Mouse (Mus musculus): ENCODE measurements around the gene Myh11. TPM values are rescaled to one million over a fixed set of nuclear protein-coding genes. Genes with fewer than 3 reads are reported as not detected.
"Not testable (repeated sequence)": the region's sequence is repeated elsewhere in the genome, so short reads cannot be mapped to it uniquely, and the experiment has no call there.

Myh11 gene
- polyA plus RNA-seq, 1 experiment from 2014 or later, result 160 TPM

- ATAC-seq, result no peak
- peaks cover 8% of the 10 kb centered on the region; the same call in 1 of the 2 replicates for H3K4me1 ChIP-seq (replicated peaks)
- peak overlapping the region; percentile 70 for H3K27ac ChIP-seq
- H3K36me3 ChIP-seq, result no peaks in the 10 kb centered on the region; the same call in 1 of the 2 replicates
- H3K9me3 ChIP-seq, result no peaks in the 10 kb centered on the region
- H3K27me3 ChIP-seq (replicated peaks), result no peaks in the 10 kb centered on the region
- WGBS, result 7% methylated on average over 7 of the region's 7 CpGs
- H3K9ac ChIP-seq, result peak overlapping the region; percentile 76
- H3K4me3 ChIP-seq (replicated peaks), result peak overlapping the region; percentile 72
- H3K4me2 ChIP-seq (replicated peaks), result peak overlapping the region; percentile 61
Observed at GRCm38 (mm10) chr16:14158536-14158935, 132.6 kb downstream of the Myh11 start.

- Histone ChIP-seq H3K27ac (no peak overlapping the region), H3K4me2 (replicated peaks) (no peak overlapping the region), H3K36me3 (peaks cover 9% of the 10 kb centered on the region), H3K4me3 (replicated peaks) (no peak overlapping the region), H3K27me3 (replicated peaks) (no peaks in the 10 kb centered on the region), H3K9ac (no peak overlapping the region), H3K9me3 (no peaks in the 10 kb centered on the region), H3K4me1 (replicated peaks) (peaks cover 6% of the 10 kb centered on the region; the same call in 1 of the 2 replicates)
- ATAC-seq, result no peak
- WGBS, result 90% methylated on average over 6 of the region's 6 CpGs
Observed at GRCm38 (mm10) chr16:14156312-14156711, 134.9 kb downstream of the Myh11 start.

- not testable (repeated sequence) for ATAC-seq; H3K27ac ChIP-seq; H3K27me3 ChIP-seq (replicated peaks); H3K36me3 ChIP-seq; H3K4me2 ChIP-seq (replicated peaks); H3K9ac ChIP-seq; H3K4me1 ChIP-seq (replicated peaks); H3K9me3 ChIP-seq; H3K4me3 ChIP-seq (replicated peaks)
- 63% methylated on average over 1 of the region's 2 CpGs for WGBS
Observed at GRCm38 (mm10) chr16:14155638-14156037, 135.5 kb downstream of the Myh11 start.

GRCm38 (mm10) chr16:14151718-14152117 lies 139.5 kb downstream of the Myh11 start:
- Histone ChIP-seq H3K4me2 (replicated peaks) (no peak overlapping the region), H3K4me3 (replicated peaks) (no peak overlapping the region), H3K27me3 (replicated peaks) (no peaks in the 10 kb centered on the region), H3K36me3 (peaks cover 16% of the 10 kb centered on the region), H3K9me3 (no peaks in the 10 kb centered on the region), H3K9ac (no peak overlapping the region), H3K4me1 (replicated peaks) (no peaks in the 10 kb centered on the region), H3K27ac (no peak overlapping the region)
- ATAC-seq, result no peak
- 91% methylated on average over 4 of the region's 4 CpGs for WGBS

GRCm38 (mm10) chr16:14147712-14148111 lies 143.5 kb downstream of the Myh11 start:
- no peak overlapping the region for H3K4me3 ChIP-seq (replicated peaks)
- no peak overlapping the region for H3K9ac ChIP-seq
- no peaks in the 10 kb centered on the region for H3K4me1 ChIP-seq (replicated peaks)
- H3K36me3 ChIP-seq, result peaks cover 29% of the 10 kb centered on the region
- H3K4me2 ChIP-seq (replicated peaks), result no peak overlapping the region
- no peak overlapping the region for H3K27ac ChIP-seq
- H3K9me3 ChIP-seq, result no peaks in the 10 kb centered on the region
- ATAC-seq, result no peak
- H3K27me3 ChIP-seq (replicated peaks), result no peaks in the 10 kb centered on the region

MicroRNA genes within 50 kb of the gene (microRNA counts, 519-probe panel; counts per million panel counts)
- 2,741 counts per million, percentile 71 among the panel's probes with 10 or more counts for microRNA mmu-miR-484

Other genes with a start within 250 kb of the Myh11 start
- gene Nde1, start 128.1 kb downstream of the Myh11 start, polyA plus RNA-seq (2015; fragmentation: Nextera tagmentation; extraction: Ambion mirVana), result 68.7 and 70.0 TPM in 2 replicates
- gene Marf1, start 128.0 kb downstream of the Myh11 start, polyA plus RNA-seq (2015; fragmentation: Nextera tagmentation; extraction: Ambion mirVana), result 12.7 and 13.7 TPM in 2 replicates
- 120 and 127 TPM in 2 replicates for gene Fopnl, start 26.0 kb upstream of the Myh11 start, polyA plus RNA-seq (2015; fragmentation: Nextera tagmentation; extraction: Ambion mirVana)
- gene Abcc1, start 70.2 kb upstream of the Myh11 start, polyA plus RNA-seq (2015; fragmentation: Nextera tagmentation; extraction: Ambion mirVana), result 8.3 and 9.2 TPM in 2 replicates